Mouse (Mus musculus) CH12.LX (cell line): Measurements from ENCODE around the gene Ear1. TPM values are rescaled to one million over a fixed set of nuclear protein-coding genes. Genes with fewer than 3 reads are reported as not detected.
"Not testable (repeated sequence)": the region's sequence is repeated elsewhere in the genome, so short reads cannot be mapped to it uniquely, and the experiment has no call there.

Source experiments
- DNase-seq: peaks from one replicate; pipeline ENCODE4 v3.0.0-alpha.2; 2013; ENCODE audit errors: extremely low read depth
- H3K27ac ChIP-seq: 2 replicates; pipeline ENCODE4 v1.5.1; 2012; ENCODE audit warnings: low read depth, mild to moderate bottlenecking, control low read depth, moderate library complexity; ENCODE audit not compliant: insufficient read depth
- H3K27me3 ChIP-seq: replicated peaks from 2 replicates; pipeline ENCODE3; 2012; ENCODE audit warnings: inconsistent platforms
- H3K36me3 ChIP-seq, 2 experiments: replicated peaks in 1 of 2; 2 replicates each; pipeline versions ENCODE3 to v1.6.1; 2012; ENCODE audit warnings: inconsistent platforms in 1 of 2, low read length in 1 of 2, mild to moderate bottlenecking in 1 of 2, mixed read lengths in 1 of 2, moderate library complexity in 1 of 2; ENCODE audit not compliant: control insufficient read depth in 1 of 2, insufficient read depth in 1 of 2
- H3K4me1 ChIP-seq, 2 experiments: 2 replicates each; pipeline ENCODE4 v1.6.1; 2012; ENCODE audit warnings: inconsistent platforms in 1 of 2, moderate library complexity in 1 of 2; ENCODE audit not compliant: insufficient read depth in 2 of 2, control insufficient read depth in 1 of 2
- H3K4me2 ChIP-seq: 2 replicates; pipeline ENCODE4 v1.6.1; 2012; ENCODE audit warnings: low read depth, mild to moderate bottlenecking, control low read depth; ENCODE audit not compliant: poor library complexity, insufficient read depth, severe bottlenecking
- H3K4me3 ChIP-seq, 3 experiments: fragments of 150-350 bp in 1 of 3; sonication (generic) in 1 of 3; replicated peaks in 1 of 3; 2 replicates each; pipeline versions ENCODE3 to v1.5.1; 2011 to 2012; ENCODE audit warnings: low read depth in 2 of 3, low read length in 2 of 3, mild to moderate bottlenecking in 2 of 3, moderate library complexity in 2 of 3, control low read depth in 1 of 3, improper control_type of control experiment in 1 of 3, inconsistent platforms in 1 of 3, mixed read lengths in 1 of 3; ENCODE audit not compliant: poor library complexity in 1 of 3
- H3K79me2 ChIP-seq: replicated peaks from 2 replicates; pipeline ENCODE4 v1.6.1; 2012; ENCODE audit warnings: mild to moderate bottlenecking, moderate library complexity; ENCODE audit not compliant: control insufficient read depth, poor library complexity, insufficient read depth, severe bottlenecking; ENCODE audit errors: extremely low read depth
- H3K9ac ChIP-seq: 2 replicates; pipeline ENCODE4 v1.6.1; 2012; ENCODE audit warnings: low read depth, mild to moderate bottlenecking, control low read depth, moderate library complexity; ENCODE audit not compliant: insufficient read depth
- H3K9me3 ChIP-seq: replicated peaks from 2 replicates; pipeline ENCODE3; 2012; ENCODE audit warnings: low read length, inconsistent platforms, mixed read lengths
- CTCF ChIP-seq, 2 experiments: IDR thresholded peaks in 1 of 2; conservative IDR thresholded peaks in 1 of 2; 2 replicates each; pipeline ENCODE4 v1.5.1; 2011 to 2012; ENCODE audit warnings: low read depth in 2 of 2, low read length in 2 of 2, improper control_type of control experiment in 1 of 2, inconsistent platforms in 1 of 2, mild to moderate bottlenecking in 1 of 2, moderate library complexity in 1 of 2
- E2F4 ChIP-seq: IDR thresholded peaks from 2 replicates; pipeline ENCODE4 v1.6.1; 2011; ENCODE audit warnings: low read depth, low read length, improper control_type of control experiment; ENCODE audit not compliant: insufficient replicate concordance
- NRF1 ChIP-seq: IDR thresholded peaks from 2 replicates; pipeline ENCODE4 v1.6.1; 2014; ENCODE audit warnings: low read depth, mild to moderate bottlenecking, inconsistent platforms, low read length, improper control_type of control experiment, moderate library complexity
- RAD21 ChIP-seq: IDR thresholded peaks from 2 replicates; pipeline ENCODE4 v1.6.1; 2011; ENCODE audit warnings: low read depth, mild to moderate bottlenecking, low read length, improper control_type of control experiment, moderate library complexity
- SMC3 ChIP-seq: IDR thresholded peaks from 2 replicates; pipeline ENCODE4 v1.6.1; 2011; ENCODE audit warnings: low read depth, low read length, improper control_type of control experiment
- dilution Hi-C: fragments of 300-500 bp; cut with MboI; formaldehyde crosslinking; loops from 2 replicates; pipeline ENCODE4 v1.14.3; 2020; ENCODE audit warnings: low sequenced_read_pairs; ENCODE audit not compliant: extremely low pct_unique_long_range_greater_than_20kb, extremely low pct_ligation_motif_present
- in situ Hi-C: fragments of 300-500 bp; cut with MboI; formaldehyde crosslinking; loops from 3 replicates; pipeline ENCODE4 v1.14.3; 2019; ENCODE audit warnings: low sequenced_read_pairs, low pct_ligation_motif_present, low pct_unique_long_range_greater_than_20kb, mixed read lengths
- polyA plus RNA-seq: library from polyadenylated mRNA; unstranded; fragments of >175 nt; gene quantifications from 2 replicates; pipeline ENCODE4 v1.2.1, GENCODE M21; 2012; ENCODE audit warnings: low read depth; ENCODE audit not compliant: insufficient read length
- total RNA-seq, 2 experiments: library from RNA; depleted of rRNA; stranded (reverse); fragments of 300-350 nt in 1 of 2; fragments of >200 nt in 1 of 2; gene quantifications; 2 replicates each; pipeline ENCODE4 v1.2.3; 2012 to 2014

The Ear1 gene
- total RNA-seq (2012; rRNA removed) (not detected in 2 replicates), total RNA-seq (2014; rRNA removed) (not detected in 2 replicates), polyA plus RNA-seq (not detected in 2 replicates)

DNA sequence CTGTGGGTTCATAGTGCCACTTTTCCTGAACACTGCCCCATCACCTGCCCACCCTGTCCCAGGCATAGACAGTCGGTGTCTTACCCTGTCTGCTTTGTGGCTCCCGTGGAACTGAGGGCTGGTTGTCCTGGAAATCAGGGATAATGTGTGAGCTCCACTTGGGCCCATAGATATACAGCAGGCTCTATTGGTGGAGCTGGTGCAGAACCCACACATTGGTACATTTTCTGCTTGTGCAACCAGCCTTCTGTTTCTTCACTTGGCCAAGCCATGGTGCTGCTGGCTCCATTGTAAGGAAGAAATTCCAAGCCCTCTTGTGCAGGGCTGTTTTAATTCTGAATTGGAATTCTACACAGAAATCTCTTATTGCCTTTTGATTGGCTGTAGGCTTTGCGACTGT is at the start of gene Ear1:
Ear1 (minus strand) TSS at position 101 of the 400 bp plus-strand sequence.
- in situ Hi-C loops = not testable (repeated sequence)

DNA sequence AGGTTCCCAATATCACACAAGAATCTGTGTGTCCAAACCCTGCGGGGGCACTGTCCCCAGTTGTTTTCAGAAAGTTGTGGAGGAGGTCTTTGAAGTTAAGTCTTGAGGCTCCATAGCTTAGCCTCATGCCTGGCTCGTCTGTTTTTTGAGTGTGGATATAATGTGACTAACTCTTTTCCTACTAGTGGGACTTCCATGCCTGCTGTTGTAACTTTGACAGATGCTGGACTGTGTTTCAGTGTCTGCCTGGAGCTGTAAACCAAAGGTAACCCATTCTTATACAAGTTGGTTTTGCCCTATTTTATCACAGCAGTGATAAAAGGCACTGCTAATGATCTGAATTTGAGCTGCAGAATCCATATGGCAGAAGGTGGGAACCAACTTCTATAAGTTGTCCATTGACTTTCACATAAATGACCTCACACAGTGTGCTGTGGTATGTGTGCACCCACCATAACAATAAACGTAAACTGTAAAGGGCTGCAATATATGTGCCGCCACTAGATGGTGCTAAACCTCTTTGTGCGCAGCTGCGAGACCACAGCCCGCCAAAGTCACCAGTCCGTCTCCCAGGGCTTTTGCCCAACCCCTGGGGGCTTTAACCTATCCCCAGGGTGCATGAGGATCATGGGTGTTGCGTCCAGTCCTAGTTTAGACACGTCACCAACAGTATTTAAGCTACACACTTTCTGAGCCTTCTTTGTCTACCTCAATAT is 49.5 kb upstream of the Ear1 start, which contains the start of gene Gm8113:
Gm8113 (plus strand) TSS at position 703 of the 716 bp plus-strand sequence.
- Histone ChIP-seq H3K4me2 (peak within 1 kb of the TSS; percentile 69), H3K9ac (peak within 1 kb of the TSS; percentile 16; the same call in 1 of the 2 replicates), H3K4me3 (peak within 1 kb of the TSS; percentile 37 to 52 (median 44))
- TF ChIP-seq E2F4 = peak; percentile 92
- peak; percentile 45 for TF ChIP-seq SMC3
- peak; percentile 57 for TF ChIP-seq RAD21
- TF ChIP-seq CTCF (conservative IDR thresholded peaks at IDR 0.05 in 1 of 2, IDR thresholded peaks at IDR 0.05 in 1 of 2; ENCODE audit: low read depth in 2 of 2, low read length in 2 of 2) = peak; percentile 51 to 73
- TF ChIP-seq NRF1 = peak; percentile 77
- H3K27ac ChIP-seq, H3K79me2 ChIP-seq, H3K9me3 ChIP-seq, dilution Hi-C loops, H3K4me1 ChIP-seq, H3K27me3 ChIP-seq, H3K36me3 ChIP-seq, in situ Hi-C loops: not testable (repeated sequence)
- DNase-seq = peak; percentile 63

More for the DNA sequence above, at the start of gene Ear1:
- H3K4me2 ChIP-seq, H3K27me3 ChIP-seq, H3K4me1 ChIP-seq, dilution Hi-C loops, H3K79me2 ChIP-seq, H3K27ac ChIP-seq, H3K4me3 ChIP-seq, H3K36me3 ChIP-seq, H3K9me3 ChIP-seq, H3K9ac ChIP-seq, DNase-seq: not testable (repeated sequence)

GRCm38 (mm10) chr14:43923459-43923858 is 48.1 kb upstream of the Ear1 start, which contains the start of gene Ear10:
Gene Ear10, minus strand, starts transcription at chr14:43923559.
- in situ Hi-C loops, dilution Hi-C loops: not testable (repeated sequence)

DNA sequence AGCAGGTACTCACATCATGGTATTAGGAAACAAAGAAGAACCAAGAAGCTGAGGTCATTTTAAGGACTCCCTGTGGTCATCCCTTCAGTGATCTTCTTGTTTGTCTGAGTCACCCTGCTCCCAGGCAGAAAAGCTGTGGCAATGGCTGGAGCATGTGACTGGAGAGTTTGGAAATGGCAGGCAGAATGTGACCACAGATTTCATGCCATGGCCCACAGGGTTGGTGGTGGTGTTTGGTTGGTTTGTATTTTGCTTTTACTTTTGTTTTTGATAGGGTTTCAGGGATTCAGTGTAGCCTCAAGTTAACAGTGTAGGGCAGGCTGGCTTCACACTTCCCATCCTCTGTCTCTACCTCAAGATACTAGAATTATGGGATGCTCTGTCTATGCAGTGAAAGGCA is 42.9 kb upstream of the Ear1 start:
- H3K79me2 ChIP-seq, H3K9ac ChIP-seq, in situ Hi-C loops, dilution Hi-C loops, H3K27me3 ChIP-seq, H3K36me3 ChIP-seq, H3K4me2 ChIP-seq, H3K27ac ChIP-seq, DNase-seq, H3K4me3 ChIP-seq, H3K9me3 ChIP-seq, H3K4me1 ChIP-seq: not testable (repeated sequence)

More at GRCm38 (mm10) chr14:43923459-43923858, 48.1 kb upstream of the Ear1 start, which contains the start of gene Ear10:
- not testable (repeated sequence) for H3K9ac ChIP-seq, H3K36me3 ChIP-seq, H3K4me1 ChIP-seq, H3K79me2 ChIP-seq, H3K27me3 ChIP-seq, H3K27ac ChIP-seq, H3K9me3 ChIP-seq, H3K4me2 ChIP-seq, H3K4me3 ChIP-seq, DNase-seq

DNA sequence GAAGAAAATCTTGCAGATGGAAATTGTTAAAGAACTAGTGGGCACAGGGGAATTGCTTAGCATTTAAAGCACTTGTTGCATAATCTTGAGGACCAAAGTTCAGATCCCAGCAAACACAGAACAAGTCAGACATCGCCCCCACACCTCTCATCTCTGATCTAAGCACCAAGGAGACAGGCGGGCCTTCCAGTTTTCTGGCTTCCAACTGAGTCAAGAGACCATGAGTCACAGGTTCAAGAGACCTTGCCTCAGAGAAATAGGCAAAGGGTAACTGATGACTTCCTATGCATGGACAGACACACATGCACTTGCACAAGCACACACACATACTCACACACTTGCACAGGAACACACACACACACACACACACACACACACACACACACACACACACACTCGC is 23.3 kb upstream of the Ear1 start:
- DNase-seq, H3K36me3 ChIP-seq, dilution Hi-C loops, H3K4me3 ChIP-seq, H3K9me3 ChIP-seq, H3K4me1 ChIP-seq, H3K27me3 ChIP-seq, H3K27ac ChIP-seq, H3K4me2 ChIP-seq, in situ Hi-C loops, H3K9ac ChIP-seq, H3K79me2 ChIP-seq: not testable (repeated sequence)
